Mouse (Mus musculus) C2C12 (cell line): ENCODE data around the gene Eef1a1. TPM values are rescaled to one million over a fixed set of nuclear protein-coding genes. Genes with fewer than 3 reads are reported as not detected.

Source experiments
- H3K27me3 ChIP-seq: one replicate; pipeline ENCODE4 v1.6.1; 2011; ENCODE audit not compliant: control insufficient read depth, insufficient read depth, insufficient read length
- H3K36me3 ChIP-seq: one replicate; pipeline ENCODE4 v1.6.1; 2011; ENCODE audit not compliant: control insufficient read depth, insufficient read depth
- H3K4me3 ChIP-seq: one replicate; pipeline ENCODE4 v1.5.1; 2011; ENCODE audit warnings: mild to moderate bottlenecking, control low read depth; ENCODE audit not compliant: poor library complexity, insufficient read depth, severe bottlenecking
- H3K79me2 ChIP-seq: one replicate; pipeline ENCODE4 v1.6.1; 2011; ENCODE audit not compliant: control insufficient read depth, insufficient read depth
- H3K79me3 ChIP-seq: one replicate; pipeline ENCODE4 v1.6.1; 2011; ENCODE audit warnings: low read depth, control low read depth
- H3ac ChIP-seq: one replicate; pipeline ENCODE3; 2011; ENCODE audit warnings: low read depth; ENCODE audit not compliant: control insufficient read depth, insufficient read length
- CEBPB ChIP-seq: IDR thresholded peaks from one replicate; pipeline ENCODE4 v1.6.1; 2011; ENCODE audit warnings: low read depth, mild to moderate bottlenecking, control low read depth, moderate library complexity
- CTCF ChIP-seq: IDR thresholded peaks from one replicate; pipeline ENCODE4 v1.5.1; 2011; ENCODE audit not compliant: control insufficient read depth, insufficient read depth, insufficient read length
- FOSL1 ChIP-seq: IDR thresholded peaks from one replicate; pipeline ENCODE4 v1.8.0; 2011; ENCODE audit warnings: mild to moderate bottlenecking, low read length; ENCODE audit not compliant: poor library complexity, insufficient read depth, severe bottlenecking
- MAX ChIP-seq: IDR thresholded peaks from one replicate; pipeline ENCODE4 v1.6.1; 2011; ENCODE audit warnings: mild to moderate bottlenecking, control low read depth
- MYOD1 ChIP-seq: IDR thresholded peaks from one replicate; pipeline ENCODE4 v1.6.1; 2011; ENCODE audit warnings: low read depth; ENCODE audit not compliant: control insufficient read depth, insufficient read length
- MYOG ChIP-seq: IDR thresholded peaks from one replicate; pipeline ENCODE4 v1.6.1; 2011; ENCODE audit not compliant: control insufficient read depth, insufficient read length; ENCODE audit errors: extremely low read depth
- USF1 ChIP-seq: IDR thresholded peaks from one replicate; pipeline ENCODE4 v1.6.1; 2011; ENCODE audit warnings: low read depth, mild to moderate bottlenecking, control low read depth, moderate library complexity
- long read RNA-seq, 2 experiments: library from polyadenylated mRNA; unstranded; transcript quantifications; one replicate each; pipeline ENCODE4 v2.0.0; 2019 to 2020
- polyA plus RNA-seq: library from polyadenylated mRNA; unstranded; fragments of >200 nt; fragmentation: generic; extraction: Trizol; gene quantifications from one replicate; pipeline ENCODE4 v1.2.1, GENCODE M21; 2012; ENCODE audit warnings: missing spikeins

The Eef1a1 gene
- 7,691 TPM for polyA plus RNA-seq
- long read RNA-seq, experiment 1, transcript Eef1a1-201 (8 exons, 1,794 nt): major isoform, 2,322 of 3,360 reads
- long read RNA-seq, experiment 1, partial matches to known transcripts: 915 of 3,360 reads
- long read RNA-seq, experiment 1, other reads (novel, unspliced or antisense): 122 of 3,360 reads
- long read RNA-seq, experiment 2, transcript Eef1a1-201 (8 exons, 1,794 nt): major isoform, 20,835 of 21,614 reads
- long read RNA-seq, experiment 2, partial matches to known transcripts: 571 of 21,614 reads
- long read RNA-seq, experiment 2, other reads (novel, unspliced or antisense): 208 of 21,614 reads

DNA sequence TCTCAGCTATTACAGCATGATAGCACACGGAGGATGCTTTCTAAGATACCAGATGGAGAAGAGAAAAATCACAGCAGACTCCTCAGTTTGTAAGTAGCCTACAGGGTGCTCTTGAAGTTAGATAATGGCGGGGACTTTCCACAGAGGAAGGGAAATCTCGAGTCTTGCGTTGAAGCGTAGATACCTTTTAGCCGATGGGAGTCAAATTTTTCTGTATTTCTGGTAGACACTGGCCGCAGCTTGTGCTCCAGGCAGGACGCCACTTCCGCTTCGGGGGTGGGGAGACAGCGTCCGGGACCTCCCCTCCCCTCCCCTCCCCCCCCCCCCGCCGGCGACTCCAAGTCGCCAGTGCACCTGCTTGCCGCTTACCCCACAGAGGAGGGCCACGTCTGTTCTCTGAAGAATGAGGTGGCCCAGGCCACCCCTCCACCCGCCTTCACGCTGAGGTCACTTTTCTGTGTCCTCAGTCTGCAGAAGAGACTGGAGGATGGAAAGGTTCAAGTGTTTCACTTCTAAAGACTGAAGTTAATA, at the start of gene Eef1a1:
Gene Eef1a1, minus strand, starts transcription at position 262 of the 531 bp plus-strand sequence.
- H3K4me3 ChIP-seq: no peak within 1 kb of the TSS
- H3K79me2 ChIP-seq: no peaks in the 10 kb centered on the region
- peak within 1 kb of the TSS; percentile 62 for H3ac ChIP-seq
- H3K36me3 ChIP-seq: no peaks in the 10 kb centered on the region
- H3K27me3 ChIP-seq: no peaks in the 10 kb centered on the region
- H3K79me3 ChIP-seq: no peaks in the 10 kb centered on the region
- TF ChIP-seq CTCF: no peak
- TF ChIP-seq MYOG: no peak
- no peak for TF ChIP-seq USF1
- no peak for TF ChIP-seq MAX
- no peak for TF ChIP-seq CEBPB
- no peak for TF ChIP-seq FOSL1
- no peak for TF ChIP-seq MYOD1

DNA sequence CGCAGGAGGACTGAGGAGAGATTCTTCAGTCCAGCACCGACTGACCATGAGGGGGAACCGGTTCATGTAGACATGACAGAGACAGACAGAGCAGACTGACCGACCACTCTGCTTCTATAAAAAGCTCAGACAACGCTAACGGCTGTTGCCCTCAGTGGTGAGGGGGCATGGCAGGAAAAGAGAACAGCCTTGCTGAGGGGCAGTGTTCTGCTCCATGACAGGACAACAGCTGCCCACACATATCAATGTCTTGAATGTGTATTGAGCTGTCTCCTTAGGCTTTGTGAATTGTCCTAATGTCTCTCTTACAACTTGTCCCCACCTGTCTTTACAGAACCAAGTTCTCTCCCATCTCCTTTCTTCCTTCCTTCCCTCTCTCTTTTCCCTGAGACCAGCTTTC, 49.5 kb upstream of the Eef1a1 start:
- Histone ChIP-seq H3K79me2 (no peaks in the 10 kb centered on the region), H3K4me3 (no peak overlapping the region), H3K36me3 (no peaks in the 10 kb centered on the region), H3ac (no peak overlapping the region), H3K79me3 (no peaks in the 10 kb centered on the region), H3K27me3 (no peaks in the 10 kb centered on the region)
- TF ChIP-seq MYOD1 (peak; percentile 61), USF1 (no peak), CEBPB (no peak)

DNA sequence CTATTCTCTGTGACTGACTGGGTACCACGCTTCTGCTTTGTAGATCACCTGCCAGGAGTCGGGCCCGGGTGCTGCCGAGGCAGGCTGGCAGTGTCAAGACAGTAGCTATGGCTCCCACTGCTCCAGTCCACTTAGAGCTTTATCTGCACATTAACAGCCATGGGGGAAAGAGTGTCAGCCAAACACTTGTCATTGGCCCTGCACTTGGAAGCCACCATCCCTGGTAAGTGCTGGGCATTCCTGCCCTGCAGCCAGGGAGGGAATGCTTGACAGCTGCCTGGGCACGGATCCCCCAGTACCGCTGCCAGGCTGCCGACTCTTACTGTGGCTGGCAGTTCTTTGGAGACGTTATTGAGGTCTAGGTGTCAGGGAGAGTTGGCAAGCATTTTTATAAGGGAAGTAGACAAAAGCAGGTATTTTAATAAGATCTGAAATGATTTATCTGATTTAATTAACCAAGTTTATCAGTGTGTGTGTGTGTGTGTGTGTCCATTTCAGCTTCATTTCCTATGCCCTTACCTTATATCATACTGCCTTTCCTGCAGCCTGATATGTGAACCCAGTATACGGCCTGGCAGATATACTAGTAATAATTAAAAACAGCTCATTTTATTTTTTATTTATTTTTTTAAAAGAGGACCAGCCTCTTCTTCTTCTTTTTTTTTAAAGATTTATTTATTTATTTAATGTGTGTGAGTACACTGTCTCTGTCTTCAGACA, 48.4 kb upstream of the Eef1a1 start:
- H3K79me2 ChIP-seq: no peaks in the 10 kb centered on the region
- H3K79me3 ChIP-seq: no peaks in the 10 kb centered on the region
- no peaks in the 10 kb centered on the region for H3K27me3 ChIP-seq
- H3ac ChIP-seq: no peak overlapping the region
- H3K4me3 ChIP-seq: no peak overlapping the region
- H3K36me3 ChIP-seq: no peaks in the 10 kb centered on the region
- TF ChIP-seq CEBPB (no peak), USF1 (no peak), MAX (no peak), CTCF (no peak), FOSL1 (no peak), MYOD1 (no peak), MYOG (no peak)

DNA sequence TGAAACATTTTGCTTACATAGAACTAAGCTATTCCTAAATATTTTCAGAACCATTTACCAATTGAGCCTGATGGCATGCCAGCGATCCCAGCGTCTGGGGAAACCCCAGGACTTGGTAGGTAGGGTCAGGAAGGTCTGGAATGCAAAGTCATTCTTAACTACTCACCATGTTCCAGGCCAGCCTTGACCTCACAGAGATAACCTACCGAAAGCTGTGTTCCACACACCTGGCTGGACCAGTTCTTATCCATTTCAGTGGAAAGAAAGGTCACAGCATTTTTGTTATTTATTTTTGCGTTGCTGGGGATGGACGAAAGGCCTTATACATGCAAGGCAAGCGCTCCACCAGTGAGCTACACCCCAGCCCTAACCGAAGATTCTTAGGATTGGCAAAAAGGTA, 45.7 kb upstream of the Eef1a1 start:
- TF ChIP-seq MYOG: no peak
- H3K79me2 ChIP-seq: no peaks in the 10 kb centered on the region
- H3K36me3 ChIP-seq: no peaks in the 10 kb centered on the region
- H3K4me3 ChIP-seq: no peak overlapping the region
- H3K27me3 ChIP-seq: no peaks in the 10 kb centered on the region
- H3K79me3 ChIP-seq: no peaks in the 10 kb centered on the region
- no peak overlapping the region for H3ac ChIP-seq

DNA sequence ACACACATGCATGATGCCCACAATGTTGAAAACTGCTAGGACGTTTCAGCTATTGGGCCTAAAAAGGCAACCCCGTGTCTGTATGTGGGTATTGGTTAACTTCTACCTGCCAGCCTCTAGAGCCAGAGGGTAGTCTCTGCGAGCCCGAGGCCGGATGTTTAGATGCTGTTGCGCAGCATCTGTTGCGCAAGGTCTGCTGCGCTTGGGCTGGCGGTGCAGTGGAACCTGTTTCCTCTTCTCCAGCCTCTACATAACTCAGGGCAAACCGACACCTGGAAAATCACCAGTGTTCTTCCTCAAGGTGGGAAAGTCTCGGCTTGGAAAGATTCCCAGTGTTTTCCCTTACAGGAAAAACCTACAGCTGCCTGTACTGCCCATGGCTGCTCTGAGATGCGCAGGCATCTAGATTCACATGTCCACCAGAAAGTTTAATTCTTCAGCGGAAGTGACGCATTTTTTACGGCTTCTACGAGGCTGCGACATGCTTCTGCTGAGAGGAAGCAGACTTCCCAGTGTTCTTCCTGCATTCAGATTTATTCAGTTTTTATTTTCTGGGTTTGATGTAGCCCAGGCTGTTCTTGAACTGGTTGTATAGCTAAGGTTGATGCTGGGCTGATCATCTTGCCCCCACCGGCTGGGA, 44.5 kb upstream of the Eef1a1 start:
- Histone ChIP-seq H3K36me3 (no peaks in the 10 kb centered on the region), H3K79me3 (no peaks in the 10 kb centered on the region), H3K27me3 (no peaks in the 10 kb centered on the region), H3K79me2 (no peaks in the 10 kb centered on the region), H3K4me3 (no peak overlapping the region), H3ac (no peak overlapping the region)
- TF ChIP-seq MYOG: no peak
- peak; percentile 17 for TF ChIP-seq CEBPB
- no peak for TF ChIP-seq CTCF

DNA sequence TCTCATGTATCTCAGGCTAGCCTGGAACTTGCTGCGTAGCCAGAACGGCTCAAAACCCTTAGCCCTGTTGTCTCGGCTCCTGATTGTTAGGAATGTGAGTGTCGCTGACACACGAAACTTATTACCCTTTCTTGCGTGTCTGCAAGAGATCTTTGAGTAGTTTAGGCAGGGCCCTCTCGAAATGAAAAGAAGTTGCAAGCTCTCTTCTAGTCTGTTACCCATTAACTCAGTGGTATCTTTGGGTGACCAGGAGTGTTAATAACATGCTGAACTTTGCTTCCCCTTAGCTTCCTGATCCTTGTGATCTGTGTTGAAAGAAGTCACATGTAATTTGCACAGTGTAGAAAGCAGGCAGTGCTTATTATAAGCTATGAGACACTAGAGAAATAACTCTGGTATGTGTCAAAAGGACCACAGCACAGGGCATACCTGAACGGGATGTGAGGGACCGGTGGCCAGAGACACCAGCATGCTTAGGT, 43.4 kb upstream of the Eef1a1 start:
- no peaks in the 10 kb centered on the region for H3K36me3 ChIP-seq
- H3K79me3 ChIP-seq: no peaks in the 10 kb centered on the region
- no peak overlapping the region for H3ac ChIP-seq
- no peaks in the 10 kb centered on the region for H3K79me2 ChIP-seq
- H3K4me3 ChIP-seq: no peak overlapping the region
- TF ChIP-seq FOSL1 (no peak), CTCF (no peak), MYOG (no peak), MAX (no peak), MYOD1 (no peak), USF1 (no peak), CEBPB (no peak)
- H3K27me3 ChIP-seq: no peaks in the 10 kb centered on the region
